Comparison of ENCODE assay signal across 11 mouse cellular contexts in genomic region chr3:30460890-30461578, GRCm38 (mm10).
A peak's percentile ranks its signal among the peaks of the same experiment; 100 is the strongest.
DNase-seq lines count a peak whose midpoint lies in the region; ATAC-seq and TF ChIP-seq lines count a peak whose summit lies in the region.
"Had no signal": no experiment of that assay in that cellular context is flagged by ENCODE, and none has a peak within 500 bp of the region (broad histone marks: within the 10 kb centered on the region; RNA-seq: fewer than 3 reads in every experiment).

No protein-coding gene starts in this region.

- H3K27ac ChIP-seq in layer of hippocampus, adult 2 months, result peak overlapping the region; percentile 39; the same call in 1 of the 2 replicates
- no peak overlapping the region for H3K27ac ChIP-seq in midbrain, embryonic 15.5 days
- H3K27ac ChIP-seq: neural tube, embryonic 12.5 days had no signal

- no peak overlapping the region for H3K4me2 ChIP-seq in midbrain, embryonic 15.5 days
- H3K4me2 ChIP-seq: neural tube, embryonic 12.5 days had no signal

- intact Hi-C loops in heart, postnatal 14 days (cut with DNase I), result loop anchor here (5.0 kb wide), 1 partner anchor 46 kb away; no protein-coding TSS in a partner anchor

- no peaks in the 10 kb centered on the region for H3K9me3 ChIP-seq in midbrain, embryonic 15.5 days
- H3K9me3 ChIP-seq: neural tube, embryonic 12.5 days had no signal

- H3K4me3 ChIP-seq in layer of hippocampus, adult 2 months, result no peak overlapping the region
- no peak overlapping the region for H3K4me3 ChIP-seq in midbrain, embryonic 15.5 days
- H3K4me3 ChIP-seq: neural tube, embryonic 12.5 days had no signal

- no peak overlapping the region for H3K9ac ChIP-seq in midbrain, embryonic 15.5 days
- H3K9ac ChIP-seq: neural tube, embryonic 12.5 days had no signal

- WGBS in midbrain, embryonic 15.5 days, result 78% methylated on average over 9 of the region's 9 CpGs

- peak; percentile 60; the same call in 1 of the 2 replicates for ATAC-seq in midbrain, embryonic 15.5 days (replicated peaks)

- peak in 1 of 2 experiments; percentile 10 for DNase-seq in layer of hippocampus, adult 2 months (ENCODE audit: low spot score in 2 of 2)
- DNase-seq in layer of hippocampus, postnatal 36 days, result no peak
- DNase-seq in heart, adult 8-10 months (ENCODE audit: low spot score), result peak; percentile 63
- peak; percentile 34 to 46 for DNase-seq in heart, postnatal 14 days
- DNase-seq in thymus, postnatal 0 days (ENCODE audit: low spot score), result no peak
- DNase-seq in adrenal gland, postnatal 25 days, result no peak
- DNase-seq: adrenal gland, postnatal 36 days; kidney, adult 18-20 months; thymus, postnatal 36 days had no signal

- H3K36me3 ChIP-seq in midbrain, embryonic 15.5 days (replicated peaks), result no peaks in the 10 kb centered on the region
- H3K36me3 ChIP-seq: neural tube, embryonic 12.5 days had no signal

- TF ChIP-seq CTCF in layer of hippocampus, adult 2 months (conservative IDR thresholded peaks at IDR 0.05), result no peak

- no peaks in the 10 kb centered on the region for H3K27me3 ChIP-seq in midbrain, embryonic 15.5 days (replicated peaks)
- H3K27me3 ChIP-seq: neural tube, embryonic 12.5 days had no signal

- H3K4me1 ChIP-seq in midbrain, embryonic 15.5 days, result no peaks in the 10 kb centered on the region
- H3K4me1 ChIP-seq: neural tube, embryonic 12.5 days had no signal

Comparison
In these comparisons a context has a peak if more than half of its experiments do, and no peak if none do; other contexts are left out.
1. DNase-seq: peak in heart, adult 8-10 months (single experiment) and heart, postnatal 14 days (2 of 2); none in layer of hippocampus, postnatal 36 days (0 of 2), thymus, postnatal 0 days (single experiment) and adrenal gland, postnatal 25 days (single experiment).